ENCODE assay signal across 13 mouse cellular contexts in the genomic region with DNA sequence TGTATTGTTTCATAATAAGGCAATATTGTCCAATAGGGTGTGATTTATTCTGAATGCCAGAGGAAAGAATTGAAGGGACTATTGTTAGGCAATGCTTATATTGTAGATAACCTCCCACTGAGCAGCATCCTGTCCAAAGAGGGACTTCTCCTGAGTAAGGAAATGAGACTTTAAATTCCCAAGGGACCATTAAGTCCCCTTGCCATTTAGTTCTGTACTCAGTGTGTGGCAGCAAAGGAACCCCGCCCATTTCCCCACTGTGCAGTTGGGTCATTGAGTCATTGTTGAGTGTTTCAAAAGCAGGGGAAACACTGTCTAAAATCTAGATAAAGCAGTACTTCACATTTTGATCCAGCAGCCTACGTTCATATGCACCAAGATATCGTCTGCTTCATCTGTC.
A peak's percentile ranks its signal among the peaks of the same experiment; 100 is the strongest.
DNase-seq lines count a peak whose midpoint lies in the region; ATAC-seq lines count a peak whose summit lies in the region.
"Had no signal": no experiment of that assay in that cellular context is flagged by ENCODE, and none has a peak within 500 bp of the region (broad histone marks: within the 10 kb centered on the region; RNA-seq: fewer than 3 reads in every experiment).

No protein-coding gene starts in this region.

- WGBS in kidney, embryonic 14.5 days: 81% methylated on average over 3 of the region's 3 CpGs
- 56% methylated on average over 3 of the region's 3 CpGs for WGBS in heart, embryonic 12.5 days

- no peaks in the 10 kb centered on the region for H3K36me3 ChIP-seq in kidney, embryonic 14.5 days (ENCODE audit: control insufficient read depth, insufficient read depth, low read length)
- no peaks in the 10 kb centered on the region for H3K36me3 ChIP-seq in heart, embryonic 12.5 days

- H3K9ac ChIP-seq in kidney, embryonic 14.5 days (ENCODE audit: low read depth, low read length): no peak overlapping the region
- no peak overlapping the region for H3K9ac ChIP-seq in heart, embryonic 12.5 days

- no peak overlapping the region for H3K27ac ChIP-seq in kidney, embryonic 14.5 days (ENCODE audit: low read depth, low read length)
- no peak overlapping the region for H3K27ac ChIP-seq in heart, embryonic 12.5 days (ENCODE audit: poor library complexity, severe bottlenecking)

- no peaks in the 10 kb centered on the region for H3K4me1 ChIP-seq in kidney, embryonic 14.5 days (ENCODE audit: control insufficient read depth, insufficient read depth, low read length)
- peaks cover 5% of the 10 kb centered on the region; the same call in 1 of the 2 replicates for H3K4me1 ChIP-seq in heart, embryonic 12.5 days (replicated peaks)
- H3K4me1 ChIP-seq: megakaryocyte, embryonic 14.5 days had no signal

- DNase-seq in kidney, adult 18-20 months: peak; percentile 5
- DNase-seq in kidney, postnatal 10 days: peak; percentile 28
- DNase-seq in embryo, embryonic 10 days (ENCODE audit: low spot score): no peak
- no peak for DNase-seq in right cerebral cortex, postnatal 4 days
- DNase-seq: cerebellum, adult 11 months; gastrocnemius, postnatal 36 days; thymus, adult 18-20 months had no signal

- H3K9me3 ChIP-seq in kidney, embryonic 14.5 days (ENCODE audit: control insufficient read depth, low read length): no peaks in the 10 kb centered on the region
- no peaks in the 10 kb centered on the region for H3K9me3 ChIP-seq in heart, embryonic 12.5 days (replicated peaks)

- H3K4me3 ChIP-seq in kidney, embryonic 14.5 days (ENCODE audit: low read length): no peak overlapping the region
- H3K4me3 ChIP-seq in heart, embryonic 12.5 days: no peak overlapping the region
- H3K4me3 ChIP-seq: megakaryocyte, embryonic 14.5 days; myocyte had no signal

- no peaks in the 10 kb centered on the region for H3K27me3 ChIP-seq in kidney, embryonic 14.5 days (ENCODE audit: control insufficient read depth, insufficient read depth, low read length)
- H3K27me3 ChIP-seq in heart, embryonic 12.5 days (replicated peaks): no peaks in the 10 kb centered on the region
- H3K27me3 ChIP-seq: megakaryocyte, embryonic 14.5 days had no signal

- no peak for ATAC-seq in kidney, embryonic 14.5 days (ENCODE audit: low FRiP score, low TSS enrichment)
- 0 out of 2 replicates have a peak, but pooled peaks have one; percentile 64 for ATAC-seq in heart, embryonic 12.5 days (ENCODE audit: insufficient number of reproducible peaks, low FRiP score)
- no peak for ATAC-seq in erythroblast, adult 5-6 weeks (replicated peaks; ENCODE audit: low FRiP score, poor library complexity, severe bottlenecking)

- no peak overlapping the region for H3K4me2 ChIP-seq in kidney, embryonic 14.5 days (replicated peaks; ENCODE audit: low read depth, low read length)
- H3K4me2 ChIP-seq in heart, embryonic 12.5 days: no peak overlapping the region
- H3K4me2 ChIP-seq: liver, embryonic 11.5 days had no signal

Comparison
In these comparisons a context has a peak if more than half of its experiments do, and no peak if none do; other contexts are left out.
1. DNase-seq: peak in kidney, adult 18-20 months (single experiment) and kidney, postnatal 10 days (single experiment); none in embryo, embryonic 10 days (single experiment) and right cerebral cortex, postnatal 4 days (single experiment).